Mouse (Mus musculus) lung, postnatal 0 days (tissue): ENCODE data around the gene 5830473C10Rik.

Experiments
- CTCF ChIP-seq: IDR thresholded peaks from 2 replicates; pipeline ENCODE4 v1.5.1; 2016; ENCODE audit warnings: antibody characterized with exemption, mild to moderate bottlenecking
- EP300 ChIP-seq: IDR thresholded peaks from 2 replicates; pipeline ENCODE4 v1.6.1; 2016; ENCODE audit warnings: antibody characterized with exemption, mild to moderate bottlenecking, control low read depth

DNA sequence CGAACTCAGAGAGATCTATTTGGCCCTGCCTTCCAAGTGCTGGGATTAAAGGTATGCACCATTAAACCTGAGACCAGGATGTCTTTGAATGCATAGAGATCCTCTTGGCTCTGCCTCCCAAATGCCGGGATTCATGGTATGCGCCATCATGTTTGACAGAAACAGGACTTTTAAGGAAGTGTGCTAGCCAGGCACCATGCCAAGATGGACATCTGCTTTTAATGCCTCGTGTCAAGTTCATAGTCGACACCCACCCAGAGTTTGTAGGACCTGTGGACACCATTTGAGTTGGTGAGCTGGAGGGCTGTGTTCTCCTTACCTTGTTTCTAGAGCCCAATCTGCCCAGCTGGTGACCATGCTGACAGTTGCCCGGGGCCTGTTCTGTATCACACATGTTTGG lies 31.0 kb downstream of the 5830473C10Rik start:
- TF ChIP-seq CTCF: no peak
- no peak for TF ChIP-seq EP300
